Mouse (Mus musculus): ENCODE results near the gene Nin. TPM values are rescaled to one million over a fixed set of nuclear protein-coding genes. Genes with fewer than 3 reads are reported as not detected.
A peak's percentile ranks its signal among the peaks of the same experiment; 100 is the strongest.

Gene Nin
- polyA plus RNA-seq, 2 experiments from 2014 or later = 26.6 to 27.3 TPM

DNA sequence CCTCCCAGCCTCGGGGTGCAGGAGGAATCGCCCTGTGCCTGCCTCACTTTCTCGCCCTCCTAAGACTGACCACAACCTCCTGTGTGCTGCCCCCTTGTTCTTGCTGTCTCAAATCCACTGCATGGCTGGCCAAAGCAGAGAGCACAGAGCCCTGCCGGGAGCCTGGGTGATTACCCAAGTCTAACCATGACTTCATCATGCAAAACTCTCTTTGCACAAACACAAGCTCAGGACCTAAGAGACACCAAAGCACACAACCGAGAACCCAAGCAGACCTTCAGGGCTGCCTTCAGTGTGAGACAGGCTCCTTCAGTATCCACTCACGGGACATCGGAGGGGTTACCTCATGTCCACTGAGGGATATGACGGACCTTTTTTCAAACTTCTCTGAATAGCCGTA, 31.0 kb downstream of the Nin start:
- no peak for ATAC-seq

GRCm38 (mm10) chr12:70078471-70079025, 35.0 kb downstream of the Nin start:
- peak; percentile 88 for ATAC-seq

- no peak for ATAC-seq
These were observed 37.0 kb downstream of the Nin start for GRCm38 (mm10) chr12:70076493-70076892.

DNA sequence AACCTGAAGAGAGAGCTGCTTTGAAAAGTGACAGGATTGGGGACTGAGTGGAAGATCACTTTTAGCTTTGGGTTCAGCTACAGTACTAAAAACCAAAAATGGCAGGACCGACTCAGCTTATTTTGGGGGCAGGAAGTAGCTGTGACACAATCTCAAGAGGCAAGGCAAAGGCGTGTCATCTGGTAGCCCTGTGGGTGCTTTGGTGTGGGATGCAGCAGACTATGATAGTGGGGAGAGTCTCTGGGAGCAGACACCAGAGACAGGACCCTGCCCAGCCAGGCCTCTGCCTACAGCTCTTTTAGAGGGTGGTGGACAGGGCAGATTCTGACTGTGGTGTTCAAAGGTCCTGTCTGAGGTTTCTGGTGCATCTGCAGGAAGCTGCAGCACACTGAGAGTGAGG, 38.5 kb downstream of the Nin start:
- ATAC-seq = peak; percentile 47

DNA sequence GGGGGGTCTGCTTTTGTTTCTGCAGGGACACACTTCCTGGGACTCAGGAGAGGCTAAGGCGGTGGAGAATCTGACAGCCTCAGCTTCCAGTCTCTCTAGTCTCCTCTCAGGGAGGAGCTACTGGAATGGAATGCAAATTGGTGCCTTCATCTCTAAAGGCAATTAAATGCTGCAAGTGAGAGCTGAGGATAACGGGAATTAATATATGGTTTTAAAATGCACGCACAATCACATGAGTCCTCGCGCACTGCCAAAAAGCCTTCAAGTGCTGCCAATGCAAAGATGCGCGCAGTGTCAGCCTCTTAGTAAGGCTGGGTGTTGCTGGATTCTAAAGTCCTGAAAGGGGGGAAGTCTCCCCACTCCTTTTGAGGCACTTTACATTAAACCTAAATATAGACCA, 42.6 kb downstream of the Nin start:
- no peak for ATAC-seq

GRCm38 (mm10) chr12:70070306-70070705, 43.2 kb downstream of the Nin start:
- ATAC-seq = no peak

DNA sequence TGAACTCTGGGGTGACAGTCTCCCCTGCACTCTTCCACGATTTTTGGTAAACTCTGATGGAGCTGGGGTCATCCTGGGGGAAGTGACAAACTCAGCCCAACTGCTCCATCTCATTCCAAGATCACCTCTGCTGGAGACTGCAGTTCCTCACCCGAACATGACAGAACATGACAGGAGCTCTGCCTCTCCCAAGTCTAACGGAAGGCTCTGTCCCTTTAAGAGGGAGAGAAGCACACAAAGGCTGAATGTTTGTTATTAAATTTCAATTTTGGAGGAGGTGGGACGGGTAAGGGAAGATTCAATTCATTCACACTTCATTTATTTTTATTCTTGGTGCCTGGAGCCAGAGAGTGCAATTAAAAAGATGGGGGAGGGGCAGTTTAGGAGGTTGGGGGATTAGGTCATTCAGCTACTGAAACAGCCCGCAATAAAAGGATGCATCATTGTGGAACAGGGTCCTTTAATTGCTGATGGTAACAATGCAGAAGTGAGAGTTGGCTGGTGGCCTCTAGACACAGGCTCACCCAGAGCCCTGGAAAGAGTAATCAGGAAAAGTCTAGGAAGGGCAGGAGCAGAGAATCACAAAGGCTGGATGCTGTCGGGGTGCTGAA, 44.8 kb downstream of the Nin start:
- ATAC-seq = no peak

DNA sequence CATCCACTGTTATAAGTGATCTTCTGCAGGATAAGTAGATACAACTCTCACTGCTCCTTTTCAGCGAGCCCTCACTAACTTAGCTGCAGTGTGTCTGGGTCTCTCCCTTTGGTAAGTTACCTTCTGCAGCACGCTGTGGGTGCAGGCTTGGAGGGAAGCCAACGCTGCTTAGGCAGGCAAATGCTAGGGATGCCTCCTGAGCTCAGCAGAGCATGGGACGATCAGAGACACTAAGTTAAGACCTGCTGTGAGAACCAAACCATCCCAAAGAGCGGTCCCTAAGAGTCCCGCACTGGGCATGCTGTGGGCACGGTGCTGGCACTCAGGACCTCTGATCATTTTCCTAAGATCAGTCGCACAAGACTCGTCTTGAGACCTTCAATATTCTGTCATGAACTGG, 45.7 kb downstream of the Nin start:
- ATAC-seq = no peak

DNA sequence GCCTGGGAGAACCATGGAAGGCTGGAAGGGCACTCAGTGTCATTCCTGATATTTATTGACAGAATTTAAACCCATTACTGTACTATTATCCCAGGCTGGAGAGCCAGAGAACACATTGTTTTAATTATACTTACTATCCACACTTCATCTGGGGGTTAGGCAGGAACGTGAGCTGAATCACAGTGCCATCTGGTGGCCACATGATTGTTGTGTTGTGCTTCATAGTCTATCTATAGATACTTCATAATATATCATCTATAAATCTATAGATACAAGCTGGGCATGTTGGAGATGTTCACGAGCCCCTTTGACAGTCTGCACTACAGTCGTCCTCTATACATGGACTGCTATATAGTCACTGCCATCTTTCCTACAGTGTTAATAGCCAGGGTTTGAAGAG, 51.4 kb downstream of the Nin start:
- peak; percentile 47 for ATAC-seq

DNA sequence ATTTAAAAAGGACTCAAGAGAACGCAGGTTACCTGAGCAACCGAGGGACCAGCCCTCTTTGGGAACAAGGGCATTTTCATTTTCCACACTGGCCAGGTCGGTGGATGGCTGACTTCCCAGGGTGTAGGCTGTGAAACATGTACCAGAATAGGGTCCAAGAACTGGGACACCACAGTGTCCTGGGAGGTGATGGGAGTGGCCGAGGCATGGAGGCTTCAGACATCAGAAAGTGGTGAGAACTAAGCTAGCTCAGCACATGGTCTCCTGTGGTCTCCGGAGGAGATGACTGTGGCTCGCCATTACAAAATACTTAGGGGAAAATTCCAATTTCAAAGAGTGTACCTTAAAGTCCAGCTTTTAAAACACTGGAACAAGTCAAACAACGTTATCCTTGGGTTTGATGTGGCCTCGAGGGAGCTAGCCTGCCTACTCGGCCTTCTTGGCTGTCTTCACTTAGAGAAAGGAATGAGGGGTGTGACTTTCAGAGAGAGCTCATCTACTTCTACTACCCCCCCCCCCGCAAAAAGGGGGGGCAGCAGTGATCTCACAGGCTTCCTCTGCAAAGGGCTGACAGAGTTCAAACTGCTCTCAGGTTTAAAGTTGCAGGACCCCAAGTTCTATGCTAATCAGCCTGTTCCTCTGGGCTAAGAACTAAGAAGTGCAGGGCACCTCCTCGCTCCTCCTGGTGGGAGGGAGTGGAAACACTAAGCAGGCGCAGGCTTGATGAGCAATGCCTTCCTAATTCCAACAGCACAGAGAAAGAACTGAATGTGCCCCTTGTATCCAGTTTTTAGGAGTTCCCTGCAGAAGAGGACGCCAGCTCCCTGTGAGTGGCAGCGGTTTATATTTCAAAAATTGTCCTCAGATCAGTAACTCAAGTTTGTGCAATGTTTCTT, 54.3 kb downstream of the Nin start:
- no peak for ATAC-seq

DNA sequence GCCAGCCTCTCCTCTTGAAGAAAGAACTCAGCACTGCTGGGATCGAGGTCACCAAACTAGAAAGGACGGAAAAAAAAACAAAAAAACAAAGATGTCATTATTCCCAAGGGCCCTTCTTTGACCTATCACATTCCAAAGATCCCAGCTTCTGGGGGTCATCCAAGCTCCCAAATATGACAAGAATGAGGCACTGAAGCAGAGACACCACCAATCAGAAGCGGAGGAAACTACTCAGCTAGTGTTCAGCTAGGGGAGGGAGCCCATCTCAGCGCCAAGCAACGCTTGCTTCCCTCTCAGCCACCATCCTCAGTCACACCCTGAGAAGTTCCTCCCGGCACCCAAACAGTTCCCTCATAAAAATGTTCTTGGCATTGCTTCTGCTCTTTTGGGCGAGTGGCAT, 62.8 kb downstream of the Nin start:
- no peak for ATAC-seq

DNA sequence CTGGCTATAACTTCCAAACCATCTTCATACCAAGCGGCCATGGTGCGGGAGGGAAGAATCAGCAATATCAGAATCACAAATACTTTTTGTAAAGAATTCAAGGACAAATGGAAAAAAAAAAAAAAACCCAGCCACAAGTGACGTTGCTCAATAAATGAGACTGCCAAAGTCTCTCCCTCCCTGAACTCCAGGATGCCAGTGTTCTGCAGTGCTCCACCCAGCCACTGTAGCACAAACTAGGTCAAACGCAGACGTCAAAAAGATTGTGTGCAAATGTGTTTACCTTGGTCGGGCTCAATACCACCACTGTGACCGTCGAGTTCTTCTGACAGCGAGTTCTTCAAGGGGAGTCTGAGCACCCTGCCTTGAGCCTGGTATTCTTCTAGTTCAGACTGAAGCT, 64.8 kb downstream of the Nin start:
- no peak for ATAC-seq

DNA sequence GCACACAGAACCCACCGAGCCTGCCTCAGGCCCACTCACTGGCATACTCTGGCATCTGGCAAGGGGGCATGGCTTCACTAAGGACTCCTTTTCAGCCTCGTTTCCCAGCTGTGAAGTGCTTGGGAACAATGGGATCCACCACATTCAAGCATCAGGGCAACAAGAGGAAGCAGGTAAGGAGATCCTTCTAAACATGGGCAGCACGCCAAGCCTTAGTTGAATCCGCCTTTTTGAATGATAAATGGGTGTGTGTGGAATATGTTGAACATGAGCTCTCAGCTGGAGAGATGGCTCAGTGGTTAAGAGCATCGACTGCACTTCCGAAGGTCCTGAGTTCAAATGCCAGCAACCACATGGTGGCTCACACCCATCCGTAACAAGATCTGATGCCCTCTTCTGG, 66.2 kb downstream of the Nin start:
- no peak for ATAC-seq

- ATAC-seq = no peak
These were observed 69.2 kb downstream of the Nin start for GRCm38 (mm10) chr12:70044353-70044752.

- no peak for ATAC-seq
These were observed 70.1 kb downstream of the Nin start for GRCm38 (mm10) chr12:70043421-70043820.

DNA sequence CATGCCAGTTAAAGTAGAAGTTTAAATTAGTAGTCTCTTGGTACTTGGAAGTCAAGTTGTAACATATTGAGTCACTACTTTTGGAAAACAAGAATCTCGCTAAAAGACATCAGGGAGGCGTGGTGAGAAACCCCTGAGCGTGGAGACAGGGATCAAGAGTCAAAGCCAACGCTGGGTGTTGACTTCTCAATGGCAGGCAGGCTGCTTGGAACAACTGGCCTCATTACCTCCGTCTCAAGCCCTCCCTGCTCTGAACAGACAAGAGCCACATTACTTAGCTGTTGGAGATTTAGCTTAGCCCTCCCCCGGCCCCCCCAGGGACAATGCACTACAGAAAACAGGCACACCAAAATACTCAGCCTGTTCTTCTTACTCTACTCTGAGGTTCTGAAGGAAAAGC, 72.5 kb downstream of the Nin start:
- no peak for ATAC-seq

DNA sequence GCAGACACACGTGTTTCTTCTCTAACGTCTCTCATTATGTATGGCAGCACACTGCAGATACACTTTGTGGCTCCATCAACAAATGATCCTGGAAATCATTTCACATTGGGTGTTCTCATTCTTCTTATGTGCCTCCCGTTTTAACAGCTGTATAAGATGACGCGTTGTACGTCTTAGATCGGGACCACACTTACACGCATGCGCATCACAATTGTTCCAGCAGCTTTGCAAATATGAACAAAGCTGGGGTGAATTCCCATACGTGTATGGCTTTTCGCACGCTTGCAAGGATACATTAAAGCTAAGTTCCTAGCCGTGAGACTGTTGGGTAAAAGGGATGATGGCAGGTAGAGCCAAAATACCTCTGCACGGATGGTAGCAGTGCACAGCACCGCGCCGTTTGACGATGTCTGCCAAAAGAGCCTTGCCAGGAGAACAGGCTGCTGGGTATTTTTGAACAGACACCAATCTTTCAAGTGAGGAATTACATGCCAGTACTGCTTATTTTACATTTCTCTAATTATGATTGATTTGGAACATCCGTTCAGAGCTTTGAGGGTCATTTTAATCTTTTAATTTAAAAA, 76.7 kb downstream of the Nin start:
- no peak for ATAC-seq

DNA sequence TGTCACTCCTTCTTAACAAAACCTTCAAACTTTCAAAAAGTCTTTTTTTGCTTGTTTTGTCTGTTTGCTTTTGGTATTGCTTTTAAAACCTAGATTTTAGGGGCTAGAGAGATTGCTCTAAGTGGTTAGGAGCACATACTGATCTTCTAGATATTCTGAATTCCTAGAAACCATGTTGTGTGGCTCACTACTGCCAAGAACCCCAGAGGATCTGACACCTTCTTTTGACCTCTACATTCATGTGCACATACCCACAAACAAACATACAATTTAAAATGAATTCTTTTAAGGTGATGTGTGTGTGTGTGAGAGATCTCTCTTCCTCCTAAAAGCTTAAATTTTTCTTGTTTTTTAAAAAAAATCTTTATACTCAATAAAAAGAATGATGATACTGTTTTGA, 87.3 kb downstream of the Nin start:
- no peak for ATAC-seq

DNA sequence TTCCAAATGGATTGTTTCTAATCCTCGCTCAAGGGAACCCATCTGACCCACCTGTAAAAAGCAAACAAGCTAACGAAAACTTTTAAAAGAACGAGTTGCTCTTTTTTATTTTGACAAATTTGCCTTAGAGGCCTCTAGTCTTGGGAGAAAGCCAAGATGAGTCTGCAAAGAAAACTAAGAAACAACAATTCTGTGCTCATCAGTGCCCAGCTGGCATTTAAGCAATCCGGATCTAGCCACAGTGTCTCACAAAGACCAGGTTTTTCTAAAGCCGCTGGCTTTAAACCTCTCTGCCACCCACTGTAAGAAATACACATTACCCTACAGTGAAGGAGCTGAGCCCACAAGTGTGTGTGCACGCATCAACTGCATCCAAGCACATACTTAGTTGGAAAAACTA, 88.1 kb downstream of the Nin start:
- ATAC-seq = no peak

DNA sequence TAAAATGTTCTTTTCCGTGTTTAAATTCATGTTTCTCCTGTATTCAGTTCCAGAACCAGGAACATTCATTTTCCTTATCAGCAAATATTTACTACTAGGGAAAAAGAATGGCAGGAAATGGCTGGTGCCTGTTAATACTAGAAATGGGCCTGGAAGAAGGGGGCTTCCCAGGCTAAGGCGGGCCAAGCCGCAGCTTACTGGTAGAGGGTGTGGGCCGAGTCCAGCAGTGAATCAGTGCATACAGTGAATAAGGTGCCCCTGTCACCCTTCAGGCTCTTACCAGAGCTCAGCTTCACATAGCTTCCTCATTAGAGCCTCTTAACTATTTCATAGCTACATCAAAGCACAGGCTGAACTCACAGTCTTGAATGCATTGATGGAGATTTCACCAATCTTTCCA, 89.9 kb downstream of the Nin start:
- no peak for ATAC-seq

DNA sequence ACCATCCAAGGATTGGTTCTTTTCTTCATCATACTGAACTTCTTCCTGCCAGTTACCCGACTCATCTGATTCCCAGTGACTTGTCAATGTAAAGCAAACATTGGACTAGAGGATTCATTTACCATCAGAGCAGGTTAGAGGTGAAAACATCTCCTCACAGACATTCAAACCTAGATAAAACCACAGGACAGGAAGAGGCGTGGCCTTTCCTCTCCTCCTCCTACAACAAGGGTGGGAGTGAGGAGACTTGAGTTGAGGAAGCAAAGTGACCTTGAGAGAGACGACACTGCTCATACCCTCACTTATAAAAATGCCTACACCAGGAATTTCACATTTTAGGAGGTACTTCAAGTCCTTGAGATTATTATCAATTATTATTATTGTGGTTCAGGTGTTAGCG, 95.4 kb downstream of the Nin start:
- peak; percentile 96 for ATAC-seq

- ATAC-seq = no peak
These were observed 97.6 kb downstream of the Nin start for GRCm38 (mm10) chr12:70015936-70016335.

DNA sequence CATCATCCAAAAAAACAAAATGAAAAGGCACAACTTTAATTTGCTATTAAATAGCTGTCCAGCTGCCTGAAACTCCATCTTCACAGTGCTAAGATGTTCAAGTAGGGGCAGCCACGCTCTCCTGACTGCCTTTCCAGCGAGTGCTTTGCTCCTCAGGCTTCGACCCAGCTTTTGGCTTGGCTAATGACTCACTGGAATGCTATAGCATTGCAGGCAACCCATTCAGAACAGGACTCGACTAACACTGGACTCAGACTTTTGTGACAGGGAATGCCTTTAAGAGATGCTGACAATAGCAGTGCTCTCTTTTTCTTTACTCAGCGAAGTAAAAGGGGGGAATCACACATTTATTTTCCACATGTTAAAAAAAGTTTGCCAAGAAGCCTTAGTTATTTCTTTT, 101.8 kb downstream of the Nin start:
- no peak for ATAC-seq

GRCm38 (mm10) chr12:70010356-70010755, 103.2 kb downstream of the Nin start:
- ATAC-seq = no peak
